Mouse (Mus musculus) lung, postnatal 14 days (tissue): ENCODE results near the gene Tle3.

ENCODE experiments used
- DNase-seq: peaks from one replicate; pipeline ENCODE4 v3.0.0; 2021

Tle3 gene

GRCm38 (mm10) chr9:61377706-61378479, 5.7 kb downstream of the Tle3 start:
- DNase-seq = no peak

- DNase-seq = no peak
Measured at GRCm38 (mm10) chr9:61378516-61378915, 6.3 kb downstream of the Tle3 start.

- no peak for DNase-seq
Measured at GRCm38 (mm10) chr9:61379016-61379634, 7.0 kb downstream of the Tle3 start.

- DNase-seq = no peak
Measured at GRCm38 (mm10) chr9:61380258-61381062, 8.3 kb downstream of the Tle3 start.

GRCm38 (mm10) chr9:61381063-61381408, 8.9 kb downstream of the Tle3 start:
- DNase-seq = no peak

- DNase-seq = no peak
Measured at GRCm38 (mm10) chr9:61381445-61381844, 9.3 kb downstream of the Tle3 start.

- DNase-seq = no peak
Measured at GRCm38 (mm10) chr9:61382595-61383186, 10.5 kb downstream of the Tle3 start.

GRCm38 (mm10) chr9:61384101-61384500, 11.9 kb downstream of the Tle3 start:
- no peak for DNase-seq

- DNase-seq = no peak
Measured at GRCm38 (mm10) chr9:61384646-61385443, 12.7 kb downstream of the Tle3 start.

- no peak for DNase-seq
Measured at GRCm38 (mm10) chr9:61385753-61386152, 13.6 kb downstream of the Tle3 start.

GRCm38 (mm10) chr9:61386314-61386713, 14.1 kb downstream of the Tle3 start:
- DNase-seq = no peak

- no peak for DNase-seq
Measured at GRCm38 (mm10) chr9:61387797-61388196, 15.6 kb downstream of the Tle3 start.

- DNase-seq = no peak
Measured at GRCm38 (mm10) chr9:61388214-61388613, 16.0 kb downstream of the Tle3 start.

GRCm38 (mm10) chr9:61388689-61389403, 16.7 kb downstream of the Tle3 start:
- DNase-seq = no peak

GRCm38 (mm10) chr9:61389404-61389701, 17.2 kb downstream of the Tle3 start:
- DNase-seq = no peak

- no peak for DNase-seq
Measured at GRCm38 (mm10) chr9:61391570-61392337, 19.6 kb downstream of the Tle3 start.

GRCm38 (mm10) chr9:61392338-61392620, 20.1 kb downstream of the Tle3 start:
- no peak for DNase-seq

- no peak for DNase-seq
Measured at GRCm38 (mm10) chr9:61393161-61393560, 21.0 kb downstream of the Tle3 start.

- no peak for DNase-seq
Measured at GRCm38 (mm10) chr9:61393847-61394246, 21.7 kb downstream of the Tle3 start.

GRCm38 (mm10) chr9:61395071-61395470, 22.9 kb downstream of the Tle3 start:
- no peak for DNase-seq

- DNase-seq = no peak
Measured at GRCm38 (mm10) chr9:61396474-61396873, 24.3 kb downstream of the Tle3 start.

- DNase-seq = no peak
Measured at GRCm38 (mm10) chr9:61397130-61397529, 25.0 kb downstream of the Tle3 start.
